Mouse (Mus musculus) heart, postnatal 0 days (tissue): ENCODE results near the gene Gm45208. TPM values are rescaled to one million over a fixed set of nuclear protein-coding genes. Genes with fewer than 3 reads are reported as not detected.

Experiments used
- ATAC-seq: fragments of 200-750 bp; cut with Nextera tagmentation; 2 replicates; pipeline ENCODE4 v1.8.0; 2017; ENCODE audit warnings: low read depth, moderate number of reproducible peaks, moderate library complexity; ENCODE audit not compliant: insufficient read depth
- DNase-seq: peaks from one replicate; pipeline ENCODE4 v3.0.0-alpha.2; 2016; ENCODE audit warnings: low spot score
- H3K27ac ChIP-seq: fragments of 300-500 bp; sonication (generic); 2 replicates; pipeline ENCODE4 v1.5.1; 2014; ENCODE audit warnings: low read depth, mild to moderate bottlenecking
- H3K27me3 ChIP-seq: fragments of 300-500 bp; sonication (generic); 2 replicates; pipeline ENCODE4 v1.6.1; 2014; ENCODE audit warnings: low read length, mixed read lengths; ENCODE audit not compliant: control insufficient read depth, insufficient read depth
- H3K36me3 ChIP-seq: fragments of 300-500 bp; sonication (generic); replicated peaks from 2 replicates; pipeline ENCODE4 v1.6.1; 2014; ENCODE audit warnings: low read length, mixed read lengths; ENCODE audit not compliant: control insufficient read depth, insufficient read depth
- H3K4me1 ChIP-seq: fragments of 300-500 bp; sonication (generic); 2 replicates; pipeline ENCODE4 v1.6.1; 2014; ENCODE audit warnings: antibody characterized with exemption; ENCODE audit not compliant: control insufficient read depth, insufficient read depth
- H3K4me2 ChIP-seq: fragments of 300-500 bp; sonication (generic); 2 replicates; pipeline ENCODE4 v1.6.1; 2014; ENCODE audit warnings: low read depth, mild to moderate bottlenecking, low read length, moderate library complexity
- H3K4me3 ChIP-seq: fragments of 300-500 bp; sonication (generic); 2 replicates; pipeline ENCODE4 v1.5.1; 2014; ENCODE audit warnings: low read depth, low read length
- H3K9ac ChIP-seq: fragments of 300-500 bp; sonication (generic); replicated peaks from 2 replicates; pipeline ENCODE4 v1.6.1; 2014; ENCODE audit warnings: low read depth, low read length, mixed read lengths
- H3K9me3 ChIP-seq: fragments of 300-500 bp; sonication (generic); replicated peaks from 2 replicates; pipeline ENCODE4 v1.6.1; 2016; ENCODE audit warnings: low read length; ENCODE audit not compliant: control insufficient read depth
- CTCF ChIP-seq: IDR thresholded peaks from 2 replicates; pipeline ENCODE4 v1.5.1; 2016; ENCODE audit warnings: antibody characterized with exemption, control low read depth, low read depth
- EP300 ChIP-seq: IDR thresholded peaks from 2 replicates; pipeline ENCODE4 v1.6.1; 2016; ENCODE audit warnings: antibody characterized with exemption, low read depth
- WGBS: fragments of 180-500 bp; shearing (Covaris S2); extraction: QIAGEN DNeasy Blood & Tissue Kit; methylation state at CpG from one replicate; pipeline ENCODE4 v1.1.7; 2014; 5-methylcytosine and 5-hydroxymethylcytosine counted together
- polyA plus RNA-seq: library from polyadenylated mRNA; unstranded; fragments of >200 nt; fragmentation: Nextera tagmentation; extraction: Ambion mirVana; gene quantifications from 2 replicates; pipeline ENCODE4 v1.2.1, GENCODE M21; 2015
- total RNA-seq: library from RNA; depleted of rRNA; stranded (reverse); fragments of >200 nt; gene quantifications from 2 replicates; pipeline ENCODE4 v1.2.3, GENCODE M21; 2014; ENCODE audit warnings: low replicate concordance

The Gm45208 gene
- total and polyA plus RNA-seq, 2 experiments from 2014 or later: not detected

DNA sequence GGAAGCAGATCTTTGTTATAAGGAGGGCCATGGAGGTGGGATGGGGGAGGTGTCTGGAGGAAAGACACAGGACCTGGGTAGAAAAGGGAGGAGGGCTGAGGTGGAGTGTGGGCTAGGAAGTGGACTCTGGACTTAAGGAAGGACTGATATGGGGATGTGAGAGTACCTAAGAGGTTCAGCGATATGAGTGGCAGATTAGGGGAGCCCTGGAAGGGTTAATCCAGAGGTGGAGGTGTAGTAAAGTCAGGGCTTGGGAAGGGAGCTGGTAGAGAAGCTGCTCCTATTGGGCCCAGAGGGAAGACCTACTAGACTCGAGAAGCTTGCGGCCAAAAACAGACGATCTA is 6.8 kb downstream of the Gm45208 start:
- no peak overlapping the region for H3K27ac ChIP-seq
- WGBS: 33% methylated on average over 4 of the region's 4 CpGs
- DNase-seq (no peak), ATAC-seq (no peak)
- peak overlapping the region; percentile 49 for H3K4me3 ChIP-seq
- TF ChIP-seq CTCF (no peak), EP300 (no peak)
- no peaks in the 10 kb centered on the region for H3K27me3 ChIP-seq
- peaks cover 23% of the 10 kb centered on the region for H3K36me3 ChIP-seq
- peak overlapping the region; percentile 61 for H3K4me2 ChIP-seq
- H3K4me1 ChIP-seq: no peaks in the 10 kb centered on the region
- H3K9me3 ChIP-seq: no peaks in the 10 kb centered on the region
- H3K9ac ChIP-seq: peak overlapping the region; percentile 20; the same call in 1 of the 2 replicates

DNA sequence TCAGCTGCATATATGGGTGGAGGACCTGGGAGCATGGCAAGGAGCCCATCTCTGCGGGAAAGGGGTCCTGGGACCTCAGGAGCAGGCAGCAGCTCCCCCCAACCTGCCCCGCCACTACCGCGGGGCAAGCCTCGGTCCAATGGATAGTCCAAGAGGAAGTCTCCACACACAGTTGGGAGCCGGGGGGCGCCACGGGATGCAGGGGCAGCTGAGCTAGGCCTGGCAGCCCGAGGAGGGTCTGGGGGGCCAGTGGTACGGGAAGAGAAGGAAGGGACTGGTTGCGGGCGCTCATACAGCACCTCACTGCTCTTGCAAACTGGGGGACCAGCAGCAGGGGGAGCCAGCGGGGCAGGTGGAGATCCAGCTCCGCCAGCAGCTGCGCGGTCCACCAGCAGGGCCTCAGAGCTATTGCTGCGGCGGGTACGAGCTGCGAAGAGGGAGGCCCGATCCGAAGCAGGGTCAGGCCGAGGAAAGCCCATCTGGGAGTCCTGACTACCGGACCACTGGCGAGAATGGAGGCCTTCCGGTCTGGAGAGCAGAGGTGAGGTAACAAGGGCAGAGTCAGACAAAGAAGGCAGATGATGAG is 11.6 kb downstream of the Gm45208 start:
- Histone ChIP-seq H3K36me3 (no peaks in the 10 kb centered on the region), H3K27me3 (no peaks in the 10 kb centered on the region), H3K4me2 (no peak overlapping the region), H3K9me3 (no peaks in the 10 kb centered on the region), H3K27ac (no peak overlapping the region), H3K4me1 (no peaks in the 10 kb centered on the region), H3K4me3 (no peak overlapping the region), H3K9ac (no peak overlapping the region)
- 37% methylated on average over 22 of the region's 26 CpGs for WGBS
- ATAC-seq (peak; percentile 56), DNase-seq (no peak)
- TF ChIP-seq EP300 (no peak), CTCF (peak; percentile 46)

DNA sequence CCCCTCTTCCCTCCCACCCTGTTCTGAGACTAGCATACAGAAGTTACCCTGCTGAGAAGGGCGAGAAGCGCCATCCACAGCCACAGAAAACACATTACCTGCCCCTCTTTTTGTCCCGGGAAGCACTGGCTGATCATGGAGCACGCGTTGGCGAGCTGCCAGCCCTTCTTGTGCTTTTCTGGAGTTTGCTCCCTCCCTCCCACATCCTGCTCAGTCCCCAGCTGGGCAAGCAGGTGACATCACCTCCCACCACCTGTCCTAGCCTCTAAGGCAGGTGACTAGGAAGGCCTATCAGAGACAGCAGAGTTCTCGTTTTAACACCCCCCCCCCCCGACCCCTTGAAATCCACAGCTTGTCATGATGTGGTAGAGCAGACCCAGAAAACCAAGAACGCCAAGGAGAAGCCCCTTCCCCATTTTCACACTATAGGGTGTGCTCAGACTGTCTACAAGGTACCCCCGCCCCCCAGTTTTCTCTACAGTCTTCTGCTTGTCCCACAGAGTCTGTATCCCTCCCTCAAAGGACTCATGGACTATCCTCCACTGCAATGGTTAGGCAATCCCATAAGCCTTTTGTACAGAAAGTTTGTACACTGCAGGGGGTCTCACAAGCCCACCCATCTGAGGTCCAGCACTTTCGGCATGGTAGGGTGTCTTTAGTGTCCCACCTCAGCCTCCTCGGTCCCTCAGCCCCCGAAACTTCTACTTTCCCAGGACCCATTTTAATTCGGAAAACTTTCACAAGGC is 17.5 kb downstream of the Gm45208 start:
- Histone ChIP-seq H3K27me3 (no peaks in the 10 kb centered on the region), H3K4me2 (no peak overlapping the region), H3K4me3 (no peak overlapping the region), H3K9ac (no peak overlapping the region), H3K36me3 (no peaks in the 10 kb centered on the region), H3K9me3 (no peaks in the 10 kb centered on the region), H3K4me1 (no peaks in the 10 kb centered on the region), H3K27ac (no peak overlapping the region)
- no peak for ATAC-seq
- TF ChIP-seq EP300 (no peak), CTCF (no peak)
- 64% methylated on average over 14 of the region's 14 CpGs for WGBS
- no peak for DNase-seq

DNA sequence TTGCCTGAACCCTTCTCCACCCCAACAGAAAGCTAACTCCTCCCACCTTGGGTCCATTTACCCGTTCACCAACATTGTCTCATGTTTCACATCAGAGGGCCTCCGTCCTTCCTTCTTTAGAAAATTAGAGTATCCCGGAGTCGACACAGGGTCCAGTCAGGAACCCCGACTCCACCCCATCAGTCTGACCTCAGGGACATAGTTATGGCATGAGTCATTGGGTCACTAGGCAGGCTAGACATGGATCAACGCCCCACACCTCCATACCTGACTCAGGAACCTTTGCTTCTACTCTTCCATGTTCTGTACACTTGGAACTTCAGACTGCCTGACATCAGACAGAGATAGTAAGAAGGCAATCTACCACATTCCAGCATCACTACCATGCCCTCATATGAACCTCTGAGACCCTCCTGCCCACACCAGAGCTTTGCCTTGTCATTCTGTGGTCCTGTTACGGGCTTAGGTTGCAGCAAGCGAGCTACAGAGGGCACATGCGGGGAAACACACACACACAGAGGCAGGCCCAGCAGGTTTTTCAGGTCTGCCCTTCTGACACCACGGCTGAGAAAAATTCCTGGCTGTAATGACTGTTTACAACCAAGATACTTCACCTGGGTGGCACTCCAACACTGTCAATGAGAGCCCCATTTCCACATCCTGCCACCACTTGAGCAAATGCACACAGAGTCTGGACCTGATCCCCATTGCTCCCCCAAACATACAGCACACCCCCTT is 18.2 kb downstream of the Gm45208 start:
- Histone ChIP-seq H3K4me2 (no peak overlapping the region), H3K27me3 (no peaks in the 10 kb centered on the region), H3K9ac (no peak overlapping the region), H3K27ac (no peak overlapping the region), H3K4me3 (no peak overlapping the region), H3K9me3 (no peaks in the 10 kb centered on the region), H3K4me1 (no peaks in the 10 kb centered on the region), H3K36me3 (no peaks in the 10 kb centered on the region)
- no peak for TF ChIP-seq CTCF
- no peak for TF ChIP-seq EP300
- 54% methylated on average over 10 of the region's 10 CpGs for WGBS
- ATAC-seq (no peak), DNase-seq (no peak)

- no peaks in the 10 kb centered on the region for H3K9me3 ChIP-seq
- no peak overlapping the region for H3K4me2 ChIP-seq
- no peak for DNase-seq
- H3K27ac ChIP-seq: no peak overlapping the region
- H3K27me3 ChIP-seq: no peaks in the 10 kb centered on the region
- WGBS: 56% methylated on average over 5 of the region's 5 CpGs
- no peak for ATAC-seq
- TF ChIP-seq EP300 (no peak), CTCF (no peak)
- H3K36me3 ChIP-seq: no peaks in the 10 kb centered on the region
- H3K4me1 ChIP-seq: no peaks in the 10 kb centered on the region
- H3K9ac ChIP-seq: no peak overlapping the region
- no peak overlapping the region for H3K4me3 ChIP-seq
These were observed 19.1 kb downstream of the Gm45208 start for GRCm38 (mm10) chrX:7741103-7741502.
